Mouse (Mus musculus) activated CD4-positive, CD25-positive, alpha-beta regulatory T cell, adult 4 months (primary cell): ENCODE results near the gene Ip6k1. TPM values are rescaled to one million over a fixed set of nuclear protein-coding genes. Genes with fewer than 3 reads are reported as not detected.
A peak's percentile ranks its signal among the peaks of the same experiment; 100 is the strongest.

Source experiments
- ATAC-seq: one replicate; pipeline ENCODE4 v1.8.0; 2017
- polyA plus RNA-seq, 2 experiments: library from polyadenylated mRNA; unstranded; fragments of 100-300 nt; shearing (Covaris generic); gene quantifications; one replicate each; pipeline ENCODE4 v1.2.1; 2017

Gene Ip6k1
- polyA plus RNA-seq, result 10 to 100 TPM; 36.7 to 47.6 TPM

- peak; percentile 99 for ATAC-seq
Measured at GRCm38 (mm10) chr9:108001922-108002770, at the start of gene Ip6k1. TSS of gene Ip6k1 (plus strand) at chr9:108002501.

GRCm38 (mm10) chr9:107955613-107956289 lies 46.5 kb upstream of the Ip6k1 start:
- no peak for ATAC-seq

GRCm38 (mm10) chr9:107957141-107957540 lies 45.2 kb upstream of the Ip6k1 start:
- no peak for ATAC-seq

GRCm38 (mm10) chr9:107959896-107960295 lies 42.4 kb upstream of the Ip6k1 start:
- no peak for ATAC-seq

- no peak for ATAC-seq
Measured at GRCm38 (mm10) chr9:107960928-107961327, 41.4 kb upstream of the Ip6k1 start.

GRCm38 (mm10) chr9:107961351-107961762 lies 40.9 kb upstream of the Ip6k1 start:
- no peak for ATAC-seq

- no peak for ATAC-seq
Measured at GRCm38 (mm10) chr9:107961881-107962280, 40.4 kb upstream of the Ip6k1 start.

GRCm38 (mm10) chr9:107962916-107963315 lies 39.4 kb upstream of the Ip6k1 start:
- ATAC-seq, result no peak

- ATAC-seq, result peak; percentile 57
Measured at GRCm38 (mm10) chr9:107963700-107964099, 38.6 kb upstream of the Ip6k1 start.

- ATAC-seq, result no peak
Measured at GRCm38 (mm10) chr9:107964681-107965080, 37.6 kb upstream of the Ip6k1 start.

GRCm38 (mm10) chr9:107966676-107967075 lies 35.6 kb upstream of the Ip6k1 start:
- ATAC-seq, result no peak

GRCm38 (mm10) chr9:107967437-107967836 lies 34.9 kb upstream of the Ip6k1 start:
- no peak for ATAC-seq

- ATAC-seq, result no peak
Measured at GRCm38 (mm10) chr9:107968531-107968930, 33.8 kb upstream of the Ip6k1 start.

GRCm38 (mm10) chr9:107970311-107970710 lies 32.0 kb upstream of the Ip6k1 start:
- no peak for ATAC-seq

GRCm38 (mm10) chr9:107971690-107972541 lies 30.4 kb upstream of the Ip6k1 start:
- no peak for ATAC-seq

GRCm38 (mm10) chr9:107974491-107975171 lies 27.7 kb upstream of the Ip6k1 start:
- ATAC-seq, result no peak

GRCm38 (mm10) chr9:107975399-107976386 lies 26.6 kb upstream of the Ip6k1 start, which contains the start of gene Uba7:
TSS of gene Uba7 (plus strand) at chr9:107975505.
- ATAC-seq, result peak; percentile 90

GRCm38 (mm10) chr9:107978815-107979214 lies 23.5 kb upstream of the Ip6k1 start:
- ATAC-seq, result no peak

- no peak for ATAC-seq
Measured at GRCm38 (mm10) chr9:107981684-107982605, 20.4 kb upstream of the Ip6k1 start.
